Mouse (Mus musculus): Measurements from ENCODE around the gene Adam11. TPM values are rescaled to one million over a fixed set of nuclear protein-coding genes. Genes with fewer than 3 reads are reported as not detected.

Gene Adam11
- polyA plus RNA-seq, 1 experiment: 14.8 TPM

DNA sequence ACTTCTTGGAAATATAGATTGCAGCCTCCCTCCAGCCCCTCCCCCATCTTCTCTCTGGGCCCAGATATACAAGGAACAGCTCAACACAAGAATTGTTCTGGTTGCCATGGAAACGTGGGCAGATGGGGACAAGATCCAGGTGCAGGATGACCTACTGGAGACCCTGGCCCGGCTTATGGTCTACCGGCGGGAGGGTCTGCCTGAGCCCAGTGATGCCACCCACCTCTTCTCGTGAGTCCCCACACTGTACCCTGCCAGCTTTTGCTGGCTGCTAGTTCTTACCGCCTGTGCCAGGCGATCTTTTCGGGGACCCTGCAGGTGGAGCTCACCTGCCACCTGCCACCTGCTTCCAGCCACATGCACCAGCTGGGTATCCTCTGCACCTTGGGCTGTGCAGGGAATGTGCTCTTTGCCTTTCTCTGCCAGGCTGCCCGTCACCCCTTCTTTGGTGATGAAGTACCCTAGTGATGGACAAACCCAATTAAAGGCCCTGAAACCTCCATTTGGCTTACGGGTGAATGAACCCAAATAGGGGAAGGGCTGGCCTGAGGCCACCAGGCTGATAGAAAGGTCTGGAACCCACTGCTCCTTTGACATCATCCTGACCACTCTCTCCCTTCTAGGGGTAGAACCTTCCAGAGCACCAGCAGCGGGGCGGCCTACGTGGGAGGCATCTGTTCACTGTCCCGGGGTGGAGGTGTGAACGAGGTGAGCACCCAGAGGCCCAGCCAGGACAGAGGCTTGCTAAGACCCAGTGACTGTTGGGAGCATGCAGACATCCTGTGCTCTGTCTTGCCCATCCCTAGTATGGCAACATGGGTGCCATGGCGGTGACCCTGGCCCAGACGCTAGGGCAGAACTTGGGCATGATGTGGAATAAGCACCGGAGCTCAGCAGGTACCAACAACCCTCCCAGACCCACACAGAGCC lies 11.8 kb downstream of the Adam11 start:
- no peaks in the 10 kb centered on the region for H3K27me3 ChIP-seq (ENCODE audit: control insufficient read depth, insufficient read depth, low read length)
- no peak overlapping the region for H3K27ac ChIP-seq (ENCODE audit: control insufficient read depth, insufficient read depth, low read depth, low read length)
- no peaks in the 10 kb centered on the region for H3K36me3 ChIP-seq (ENCODE audit: control insufficient read depth, insufficient read depth, low read length)
- no peak overlapping the region for H3K4me3 ChIP-seq (ENCODE audit: control insufficient read depth, low read depth, low read length)
- TF ChIP-seq POLR2A (IDR thresholded peaks at IDR 0.05; ENCODE audit: control insufficient read depth, low read depth, low read length): no peak
- no peak for TF ChIP-seq CTCF (IDR thresholded peaks at IDR 0.05; ENCODE audit: control insufficient read depth, insufficient read depth, insufficient replicate concordance, low read depth, low read length)
- peaks cover 27% of the 10 kb centered on the region for H3K4me1 ChIP-seq (ENCODE audit: control insufficient read depth, insufficient read depth, low read length)

DNA sequence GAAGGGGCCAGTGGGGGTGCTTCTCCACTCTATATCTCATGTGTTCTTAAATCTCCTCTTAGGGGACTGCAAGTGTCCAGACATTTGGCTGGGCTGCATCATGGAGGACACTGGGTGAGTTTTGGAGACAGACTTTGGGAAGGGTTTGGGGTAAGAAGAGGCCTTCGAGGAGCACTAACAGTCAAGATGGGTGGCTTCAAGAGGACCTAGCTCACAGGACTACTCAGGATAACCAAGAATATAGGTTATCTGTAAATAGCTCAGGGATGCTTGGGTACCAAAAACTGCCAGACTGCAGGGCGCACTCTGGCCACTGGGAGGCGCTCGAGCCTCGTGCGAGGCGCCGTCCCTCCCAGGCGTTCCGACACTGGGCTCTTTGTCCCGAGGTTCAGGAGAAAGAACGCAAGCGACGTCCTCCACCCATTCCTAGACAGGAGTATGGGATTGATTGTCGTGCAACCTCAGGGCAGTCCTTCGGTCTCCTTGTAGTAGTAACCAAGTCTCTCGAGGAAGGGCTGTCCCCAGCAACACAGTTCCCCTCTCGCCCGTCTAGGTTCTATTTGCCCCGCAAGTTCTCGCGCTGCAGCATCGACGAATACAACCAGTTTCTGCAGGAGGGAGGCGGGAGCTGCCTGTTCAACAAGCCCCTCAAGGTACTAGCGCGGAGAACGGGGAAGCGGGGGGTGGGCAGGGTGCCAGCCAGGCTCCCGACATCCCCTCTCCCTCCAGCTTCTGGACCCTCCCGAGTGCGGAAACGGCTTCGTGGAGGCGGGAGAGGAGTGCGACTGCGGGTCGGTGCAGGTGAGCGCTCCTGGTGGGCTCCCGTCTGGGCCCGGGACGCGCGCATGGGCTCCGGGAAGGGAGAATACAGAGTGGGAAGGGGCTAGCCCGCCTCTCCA lies 12.7 kb downstream of the Adam11 start:
- TF ChIP-seq POLR2A (IDR thresholded peaks at IDR 0.05; ENCODE audit: control insufficient read depth, low read depth, low read length) (no peak), CTCF (IDR thresholded peaks at IDR 0.05; ENCODE audit: control insufficient read depth, insufficient read depth, insufficient replicate concordance, low read depth, low read length) (peak; percentile 99)
- Histone ChIP-seq H3K4me3 (ENCODE audit: control insufficient read depth, low read depth, low read length) (peak overlapping the region; percentile 60), H3K36me3 (ENCODE audit: control insufficient read depth, insufficient read depth, low read length) (no peaks in the 10 kb centered on the region), H3K27ac (ENCODE audit: control insufficient read depth, insufficient read depth, low read depth, low read length) (no peak overlapping the region), H3K27me3 (ENCODE audit: control insufficient read depth, insufficient read depth, low read length) (no peaks in the 10 kb centered on the region), H3K4me1 (ENCODE audit: control insufficient read depth, insufficient read depth, low read length) (peaks cover 29% of the 10 kb centered on the region)

DNA sequence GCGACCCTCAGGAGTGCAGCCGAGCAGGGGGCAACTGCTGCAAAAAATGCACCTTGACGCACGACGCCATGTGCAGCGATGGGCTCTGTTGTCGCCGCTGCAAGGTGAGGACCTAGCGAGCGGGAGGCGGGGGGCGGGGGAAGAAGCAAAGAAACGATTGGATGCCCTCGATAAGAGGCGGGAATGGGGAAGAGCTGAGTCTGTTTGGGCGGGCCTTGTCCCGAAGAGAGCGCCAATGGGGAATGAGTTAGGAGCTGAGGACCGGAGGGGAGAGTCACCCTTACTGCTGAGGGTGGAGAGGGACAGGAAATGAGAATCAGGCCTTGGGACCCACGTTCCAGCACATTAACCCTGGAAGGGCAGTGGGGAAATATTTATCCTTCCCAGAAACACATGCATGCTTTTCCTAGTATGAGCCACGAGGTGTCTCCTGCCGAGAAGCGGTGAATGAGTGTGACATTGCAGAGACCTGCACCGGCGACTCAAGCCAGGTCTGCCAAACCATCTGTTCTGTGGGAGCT lies 13.4 kb downstream of the Adam11 start:
- Histone ChIP-seq H3K27me3 (ENCODE audit: control insufficient read depth, insufficient read depth, low read length) (no peaks in the 10 kb centered on the region), H3K4me1 (ENCODE audit: control insufficient read depth, insufficient read depth, low read length) (peaks cover 26% of the 10 kb centered on the region), H3K27ac (ENCODE audit: control insufficient read depth, insufficient read depth, low read depth, low read length) (no peak overlapping the region), H3K4me3 (ENCODE audit: control insufficient read depth, low read depth, low read length) (peak overlapping the region; percentile 60), H3K36me3 (ENCODE audit: control insufficient read depth, insufficient read depth, low read length) (no peaks in the 10 kb centered on the region)
- peak; percentile 36; the same call in 1 of the 2 replicates for TF ChIP-seq POLR2A (IDR thresholded peaks at IDR 0.05; ENCODE audit: control insufficient read depth, low read depth, low read length)
- no peak for TF ChIP-seq CTCF (IDR thresholded peaks at IDR 0.05; ENCODE audit: control insufficient read depth, insufficient read depth, insufficient replicate concordance, low read depth, low read length)

DNA sequence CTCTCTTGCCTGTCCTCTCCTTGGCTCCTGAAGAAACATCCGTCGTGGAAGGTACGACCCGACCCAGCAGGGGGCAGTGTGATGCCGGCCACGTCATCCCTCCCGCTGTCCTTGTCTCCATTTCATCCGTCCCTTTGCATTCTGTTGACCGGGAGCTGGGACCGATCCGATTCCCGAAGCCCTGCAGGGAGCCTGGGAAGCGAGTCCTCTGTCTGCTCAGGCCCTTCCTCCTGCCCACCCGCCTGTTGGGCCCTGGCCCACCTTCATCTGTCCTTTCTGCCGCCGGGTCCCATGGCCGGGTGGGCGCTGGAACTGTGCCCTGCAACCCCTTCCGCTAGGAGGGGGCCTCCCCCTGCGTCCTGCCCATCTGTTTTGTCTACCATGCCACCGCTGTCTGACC lies 16.4 kb downstream of the Adam11 start:
- Histone ChIP-seq H3K27me3 (ENCODE audit: control insufficient read depth, insufficient read depth, low read length) (no peaks in the 10 kb centered on the region), H3K36me3 (ENCODE audit: control insufficient read depth, insufficient read depth, low read length) (no peaks in the 10 kb centered on the region), H3K27ac (ENCODE audit: control insufficient read depth, insufficient read depth, low read depth, low read length) (0 out of 2 replicates have a peak overlapping the region, but pooled peaks have one; percentile 19), H3K4me3 (ENCODE audit: control insufficient read depth, low read depth, low read length) (peak overlapping the region; percentile 14), H3K4me1 (ENCODE audit: control insufficient read depth, insufficient read depth, low read length) (peaks cover 26% of the 10 kb centered on the region)
- TF ChIP-seq CTCF (IDR thresholded peaks at IDR 0.05; ENCODE audit: control insufficient read depth, insufficient read depth, insufficient replicate concordance, low read depth, low read length) (peak; percentile 82; the same call in 1 of the 2 replicates), POLR2A (IDR thresholded peaks at IDR 0.05; ENCODE audit: control insufficient read depth, low read depth, low read length) (no peak)

DNA sequence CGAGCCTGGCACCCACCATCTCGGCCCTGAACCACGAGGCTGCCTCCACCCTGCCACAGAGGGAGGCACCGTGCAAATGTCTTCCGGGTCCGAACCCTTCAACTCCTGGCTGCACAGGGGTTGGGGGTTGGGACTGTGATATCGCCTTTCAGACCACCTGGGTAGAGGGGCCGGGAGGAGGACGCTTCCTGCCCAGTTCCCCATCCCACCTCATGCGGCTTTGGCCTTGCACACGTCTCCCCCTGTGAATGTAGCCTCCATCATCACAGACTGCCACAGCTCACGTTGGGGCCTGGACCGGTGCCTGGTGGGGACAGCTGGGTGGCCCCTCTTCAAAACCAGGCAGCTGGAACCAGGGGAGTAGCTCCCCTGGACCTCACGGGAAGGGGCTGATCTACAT lies 16.9 kb downstream of the Adam11 start:
- no peak overlapping the region for H3K4me3 ChIP-seq (ENCODE audit: control insufficient read depth, low read depth, low read length)
- TF ChIP-seq CTCF (IDR thresholded peaks at IDR 0.05; ENCODE audit: control insufficient read depth, insufficient read depth, insufficient replicate concordance, low read depth, low read length) (no peak), POLR2A (IDR thresholded peaks at IDR 0.05; ENCODE audit: control insufficient read depth, low read depth, low read length) (no peak)
- H3K27me3 ChIP-seq (ENCODE audit: control insufficient read depth, insufficient read depth, low read length): no peaks in the 10 kb centered on the region
- H3K4me1 ChIP-seq (ENCODE audit: control insufficient read depth, insufficient read depth, low read length): peaks cover 23% of the 10 kb centered on the region
- H3K36me3 ChIP-seq (ENCODE audit: control insufficient read depth, insufficient read depth, low read length): no peaks in the 10 kb centered on the region
- H3K27ac ChIP-seq (ENCODE audit: control insufficient read depth, insufficient read depth, low read depth, low read length): no peak overlapping the region

DNA sequence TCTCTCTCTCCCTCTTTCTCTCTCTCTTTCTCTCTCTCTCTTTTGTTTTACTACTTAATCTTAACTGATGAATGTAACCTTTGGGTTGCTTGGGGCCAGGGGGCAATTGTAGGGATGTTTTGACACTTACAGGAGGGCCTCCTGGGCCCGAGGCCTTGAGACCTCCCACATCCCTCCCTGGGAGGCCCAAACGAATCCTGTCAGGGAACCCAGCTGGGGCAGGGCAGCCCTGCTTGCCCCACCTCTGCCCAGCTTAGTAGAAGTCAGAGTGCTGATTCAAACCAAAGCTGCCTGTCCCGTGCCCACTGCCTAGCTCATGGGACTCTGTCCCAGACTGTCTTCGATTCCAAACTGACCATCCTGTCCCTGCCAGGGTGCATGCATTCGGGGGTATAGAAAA lies 17.4 kb downstream of the Adam11 start:
- H3K36me3 ChIP-seq (ENCODE audit: control insufficient read depth, insufficient read depth, low read length): no peaks in the 10 kb centered on the region
- no peak overlapping the region for H3K27ac ChIP-seq (ENCODE audit: control insufficient read depth, insufficient read depth, low read depth, low read length)
- no peak for TF ChIP-seq POLR2A (IDR thresholded peaks at IDR 0.05; ENCODE audit: control insufficient read depth, low read depth, low read length)
- no peak for TF ChIP-seq CTCF (IDR thresholded peaks at IDR 0.05; ENCODE audit: control insufficient read depth, insufficient read depth, insufficient replicate concordance, low read depth, low read length)
- no peak overlapping the region for H3K4me3 ChIP-seq (ENCODE audit: control insufficient read depth, low read depth, low read length)
- peaks cover 20% of the 10 kb centered on the region for H3K4me1 ChIP-seq (ENCODE audit: control insufficient read depth, insufficient read depth, low read length)
- H3K27me3 ChIP-seq (ENCODE audit: control insufficient read depth, insufficient read depth, low read length): no peaks in the 10 kb centered on the region
